Mouse (Mus musculus) limb, embryonic 14.5 days (tissue): ENCODE data around the gene Olfr482. TPM values are rescaled to one million over a fixed set of nuclear protein-coding genes. Genes with fewer than 3 reads are reported as not detected.

ENCODE experiments used
- ATAC-seq: fragments of 200-750 bp; cut with Nextera tagmentation; 2 replicates; pipeline ENCODE4 v1.8.0; 2017; ENCODE audit warnings: low read depth, moderate number of reproducible peaks, moderate TSS enrichment; ENCODE audit not compliant: low FRiP score
- DNase-seq: peaks from one replicate; pipeline ENCODE4 v3.0.0-alpha.2; 2015; ENCODE audit warnings: low spot score
- H3K27ac ChIP-seq: fragments of 300-500 bp; sonication (generic); replicated peaks from 2 replicates; pipeline ENCODE4 v1.5.1; 2014; ENCODE audit warnings: low read depth, mild to moderate bottlenecking, low read length, moderate library complexity, mixed read lengths
- H3K27me3 ChIP-seq: fragments of 300-500 bp; sonication (generic); 2 replicates; pipeline ENCODE4 v1.6.1; 2014; ENCODE audit warnings: low read length, mixed read lengths; ENCODE audit not compliant: control insufficient read depth, insufficient read depth
- H3K36me3 ChIP-seq: fragments of 300-500 bp; sonication (generic); 2 replicates; pipeline ENCODE4 v1.6.1; 2014; ENCODE audit warnings: mild to moderate bottlenecking, low read length, moderate library complexity, mixed read lengths; ENCODE audit not compliant: control insufficient read depth, insufficient read depth
- H3K4me1 ChIP-seq: fragments of 300-500 bp; sonication (generic); 2 replicates; pipeline ENCODE4 v1.6.1; 2014; ENCODE audit warnings: antibody characterized with exemption, low read length, mixed read lengths; ENCODE audit not compliant: control insufficient read depth, insufficient read depth
- H3K4me2 ChIP-seq: fragments of 300-500 bp; sonication (generic); replicated peaks from 2 replicates; pipeline ENCODE4 v1.6.1; 2014; ENCODE audit warnings: low read depth, mild to moderate bottlenecking, low read length, moderate library complexity; ENCODE audit not compliant: severe bottlenecking
- H3K4me3 ChIP-seq: fragments of 300-500 bp; sonication (generic); replicated peaks from 2 replicates; pipeline ENCODE4 v1.5.1; 2014; ENCODE audit warnings: low read length
- H3K9ac ChIP-seq: fragments of 300-500 bp; sonication (generic); 2 replicates; pipeline ENCODE4 v1.6.1; 2014; ENCODE audit warnings: mild to moderate bottlenecking, low read depth, low read length, moderate library complexity; ENCODE audit not compliant: severe bottlenecking
- H3K9me3 ChIP-seq: fragments of 300-500 bp; sonication (generic); 2 replicates; pipeline ENCODE4 v1.6.1; 2016; ENCODE audit warnings: low read length; ENCODE audit not compliant: control insufficient read depth
- POLR2A ChIP-seq: fragments of 200-500 bp; IDR thresholded peaks from 2 replicates; pipeline ENCODE4 v1.8.0; 2012; ENCODE audit warnings: inconsistent platforms, mild to moderate bottlenecking, moderate library complexity, borderline replicate concordance; ENCODE audit not compliant: insufficient read depth, insufficient read length; ENCODE audit errors: extremely low read depth
- WGBS: fragments of 180-500 bp; shearing (Covaris S2); extraction: QIAGEN DNeasy Blood & Tissue Kit; methylation state at CpG from one replicate; pipeline ENCODE4 v1.1.7; 2014; 5-methylcytosine and 5-hydroxymethylcytosine counted together
- polyA plus RNA-seq, 2 experiments: library from polyadenylated mRNA; depleted of rRNA in 1 of 2; stranded (reverse) in 1 of 2; unstranded in 1 of 2; fragments of >200 nt; fragmentation: Nextera tagmentation in 1 of 2; extraction: Ambion mirVana in 1 of 2; gene quantifications; 2 replicates each; pipeline versions ENCODE4 v1.2.1 to v1.2.3; 2012 to 2014

The Olfr482 gene
- not detected in 2 replicates for polyA plus RNA-seq (2012; rRNA removed)
- not detected in 2 replicates for polyA plus RNA-seq (2014; fragmentation: Nextera tagmentation; extraction: Ambion mirVana)

- Histone ChIP-seq H3K36me3 (no peaks in the 10 kb centered on the region), H3K9me3 (no peaks in the 10 kb centered on the region), H3K4me1 (no peaks in the 10 kb centered on the region), H3K9ac (no peak within 1 kb of the TSS), H3K4me3 (no peak within 1 kb of the TSS), H3K27me3 (no peaks in the 10 kb centered on the region), H3K4me2 (no peak within 1 kb of the TSS), H3K27ac (no peak within 1 kb of the TSS)
- ATAC-seq (no peak), DNase-seq (no peak)
- 76% methylated on average over 1 of the region's 1 CpGs for WGBS
- TF ChIP-seq POLR2A = no peak
Observed at GRCm38 (mm10) chr7:108097486-108097885, at the start of gene Olfr482. Gene Olfr482, minus strand, starts transcription at chr7:108097586.

- Histone ChIP-seq H3K9me3 (no peaks in the 10 kb centered on the region), H3K4me2 (no peak within 1 kb of the TSS), H3K27ac (no peak within 1 kb of the TSS), H3K36me3 (no peaks in the 10 kb centered on the region), H3K27me3 (no peaks in the 10 kb centered on the region), H3K9ac (no peak within 1 kb of the TSS), H3K4me3 (no peak within 1 kb of the TSS), H3K4me1 (no peaks in the 10 kb centered on the region)
- ATAC-seq = no peak
- TF ChIP-seq POLR2A = no peak
- no peak for DNase-seq
Observed at GRCm38 (mm10) chr7:108127349-108127748, 30.0 kb upstream of the Olfr482 start, which contains the start of gene Olfr484. Gene Olfr484, minus strand, starts transcription at chr7:108127449.

GRCm38 (mm10) chr7:108121416-108121815 is 24.0 kb upstream of the Olfr482 start:
- DNase-seq (no peak), ATAC-seq (no peak)
- Histone ChIP-seq H3K4me2 (no peak overlapping the region), H3K27me3 (no peaks in the 10 kb centered on the region), H3K27ac (no peak overlapping the region), H3K36me3 (no peaks in the 10 kb centered on the region), H3K4me3 (no peak overlapping the region), H3K9ac (no peak overlapping the region), H3K4me1 (no peaks in the 10 kb centered on the region), H3K9me3 (no peaks in the 10 kb centered on the region)
- no peak for TF ChIP-seq POLR2A
- 71% methylated on average over 1 of the region's 1 CpGs for WGBS

- Histone ChIP-seq H3K4me1 (no peaks in the 10 kb centered on the region), H3K36me3 (no peaks in the 10 kb centered on the region), H3K27me3 (no peaks in the 10 kb centered on the region), H3K4me2 (no peak overlapping the region), H3K9ac (no peak overlapping the region), H3K9me3 (no peaks in the 10 kb centered on the region), H3K27ac (no peak overlapping the region), H3K4me3 (no peak overlapping the region)
- DNase-seq = no peak
- 18% methylated on average over 1 of the region's 1 CpGs for WGBS
- TF ChIP-seq POLR2A = no peak
- no peak for ATAC-seq
Observed at GRCm38 (mm10) chr7:108120681-108121080, 23.3 kb upstream of the Olfr482 start.

GRCm38 (mm10) chr7:108100549-108100948 is 3.2 kb upstream of the Olfr482 start, which contains the start of gene Olfr483:
Gene Olfr483, plus strand, starts transcription at chr7:108100849.
- WGBS = 87% methylated on average over 1 of the region's 1 CpGs
- no peak within 1 kb of the TSS for H3K27ac ChIP-seq

GRCm38 (mm10) chr7:108079555-108079954 is 17.8 kb downstream of the Olfr482 start, which contains the start of gene Olfr481:
Gene Olfr481, plus strand, starts transcription at chr7:108079855.
- ATAC-seq = no peak
- no peak for TF ChIP-seq POLR2A

More at GRCm38 (mm10) chr7:108100549-108100948, 3.2 kb upstream of the Olfr482 start, which contains the start of gene Olfr483:
- Histone ChIP-seq H3K36me3 (no peaks in the 10 kb centered on the region), H3K9me3 (no peaks in the 10 kb centered on the region), H3K4me3 (no peak within 1 kb of the TSS), H3K9ac (no peak within 1 kb of the TSS), H3K27me3 (no peaks in the 10 kb centered on the region), H3K4me2 (no peak within 1 kb of the TSS), H3K4me1 (no peaks in the 10 kb centered on the region)
- TF ChIP-seq POLR2A = no peak
- DNase-seq (no peak), ATAC-seq (no peak)

More at GRCm38 (mm10) chr7:108079555-108079954, 17.8 kb downstream of the Olfr482 start, which contains the start of gene Olfr481:
- Histone ChIP-seq H3K27ac (no peak within 1 kb of the TSS), H3K9ac (no peak within 1 kb of the TSS), H3K4me1 (no peaks in the 10 kb centered on the region), H3K4me2 (no peak within 1 kb of the TSS), H3K36me3 (no peaks in the 10 kb centered on the region), H3K4me3 (no peak within 1 kb of the TSS), H3K9me3 (no peaks in the 10 kb centered on the region), H3K27me3 (no peaks in the 10 kb centered on the region)
- no peak for DNase-seq
